Mouse (Mus musculus) erythroblast, embryonic 14.5 days (primary cell): ENCODE data around the gene Gnl3l. TPM values are rescaled to one million over a fixed set of nuclear protein-coding genes. Genes with fewer than 3 reads are reported as not detected.

Experiments
- H3K27me3 ChIP-seq: 2 replicates; pipeline ENCODE4 v1.6.1; 2012; ENCODE audit warnings: inconsistent platforms; ENCODE audit not compliant: control insufficient read depth
- H3K36me3 ChIP-seq: 2 replicates; pipeline ENCODE4 v1.6.1; 2012; ENCODE audit warnings: mild to moderate bottlenecking, inconsistent platforms; ENCODE audit not compliant: control insufficient read depth
- H3K4me1 ChIP-seq: 2 replicates; pipeline ENCODE4 v1.6.1; 2012; ENCODE audit warnings: inconsistent platforms; ENCODE audit not compliant: control insufficient read depth
- H3K4me3 ChIP-seq: replicated peaks from 2 replicates; pipeline ENCODE3; 2012; ENCODE audit warnings: moderate library complexity, mild to moderate bottlenecking, inconsistent platforms
- H3K9me3 ChIP-seq: 2 replicates; pipeline ENCODE4 v1.6.1; 2012; ENCODE audit warnings: low read length, inconsistent platforms, mixed read lengths; ENCODE audit not compliant: control insufficient read depth
- GATA1 ChIP-seq: IDR thresholded peaks from 2 replicates; pipeline ENCODE4 v1.6.1; 2012; ENCODE audit warnings: low read length, inconsistent platforms, mixed read lengths
- TAL1 ChIP-seq: IDR thresholded peaks from 3 replicates; pipeline ENCODE4 v1.6.1; 2012; ENCODE audit warnings: low read length, inconsistent platforms, mixed read lengths
- polyA plus RNA-seq: library from polyadenylated mRNA; stranded (reverse); fragments of >175 nt; gene quantifications from 2 replicates; pipeline ENCODE4 v1.2.3, GENCODE M21; 2012

The Gnl3l gene
- polyA plus RNA-seq, 1 experiment, result 0.08 TPM

GRCm38 (mm10) chrX:150981621-150982020 lies 35.5 kb downstream of the Gnl3l start:
- H3K36me3 ChIP-seq, result peaks cover 23% of the 10 kb centered on the region
- H3K27me3 ChIP-seq, result no peaks in the 10 kb centered on the region
- TF ChIP-seq GATA1 (no peak), TAL1 (no peak)
- H3K4me3 ChIP-seq, result no peak overlapping the region
- H3K4me1 ChIP-seq, result no peaks in the 10 kb centered on the region
- H3K9me3 ChIP-seq, result no peaks in the 10 kb centered on the region

DNA sequence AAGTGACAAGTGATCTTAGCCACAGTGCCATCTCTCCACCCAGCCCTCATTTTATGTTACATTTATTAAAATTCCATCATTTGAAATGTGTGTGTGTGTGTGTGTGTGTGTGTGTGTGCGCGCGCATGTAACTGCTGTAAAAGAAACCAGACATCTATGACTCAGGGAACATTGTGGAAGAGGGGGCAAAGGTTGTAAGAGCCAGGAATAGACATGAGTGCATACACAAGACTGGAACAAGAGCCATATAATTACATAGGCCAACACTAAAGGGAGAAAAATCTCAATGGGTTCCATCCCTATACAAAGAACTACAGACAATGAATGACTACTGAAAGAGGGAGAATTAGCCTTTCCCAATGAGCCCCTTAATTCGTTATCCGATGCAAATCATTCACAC lies 41.7 kb downstream of the Gnl3l start:
- H3K9me3 ChIP-seq, result no peaks in the 10 kb centered on the region
- TF ChIP-seq GATA1, result no peak
- no peak for TF ChIP-seq TAL1
- H3K4me1 ChIP-seq, result no peaks in the 10 kb centered on the region
- no peak overlapping the region for H3K4me3 ChIP-seq
- H3K36me3 ChIP-seq, result no peaks in the 10 kb centered on the region
- H3K27me3 ChIP-seq, result no peaks in the 10 kb centered on the region

GRCm38 (mm10) chrX:150963027-150963426 lies 54.1 kb downstream of the Gnl3l start:
- no peaks in the 10 kb centered on the region for H3K36me3 ChIP-seq
- no peak overlapping the region for H3K4me3 ChIP-seq
- no peaks in the 10 kb centered on the region for H3K27me3 ChIP-seq
- no peak for TF ChIP-seq TAL1
- TF ChIP-seq GATA1, result no peak
- no peaks in the 10 kb centered on the region for H3K4me1 ChIP-seq
- 0 out of 2 replicates have a peak, but pooled peaks cover 2% of the 10 kb centered on the region for H3K9me3 ChIP-seq

- Histone ChIP-seq H3K4me3 (no peak overlapping the region), H3K36me3 (no peaks in the 10 kb centered on the region), H3K9me3 (0 out of 2 replicates have a peak, but pooled peaks cover 2% of the 10 kb centered on the region), H3K27me3 (no peaks in the 10 kb centered on the region), H3K4me1 (peaks cover 5% of the 10 kb centered on the region; the same call in 1 of the 2 replicates)
- no peak for TF ChIP-seq TAL1
- TF ChIP-seq GATA1, result no peak
Observed at GRCm38 (mm10) chrX:150960702-150961101, 56.4 kb downstream of the Gnl3l start.

GRCm38 (mm10) chrX:150956522-150957300 lies 60.4 kb downstream of the Gnl3l start:
- H3K4me1 ChIP-seq, result peaks cover 5% of the 10 kb centered on the region; the same call in 1 of the 2 replicates
- peaks cover 5% of the 10 kb centered on the region; the same call in 1 of the 2 replicates for H3K27me3 ChIP-seq
- TF ChIP-seq GATA1 (no peak), TAL1 (no peak)
- no peak overlapping the region for H3K4me3 ChIP-seq
- no peaks in the 10 kb centered on the region for H3K36me3 ChIP-seq
- H3K9me3 ChIP-seq, result no peaks in the 10 kb centered on the region

GRCm38 (mm10) chrX:150956016-150956415 lies 61.1 kb downstream of the Gnl3l start:
- H3K4me3 ChIP-seq, result no peak overlapping the region
- H3K4me1 ChIP-seq, result peaks cover 5% of the 10 kb centered on the region; the same call in 1 of the 2 replicates
- no peaks in the 10 kb centered on the region for H3K36me3 ChIP-seq
- H3K27me3 ChIP-seq, result peaks cover 5% of the 10 kb centered on the region; the same call in 1 of the 2 replicates
- TF ChIP-seq TAL1, result no peak
- TF ChIP-seq GATA1, result no peak
- no peaks in the 10 kb centered on the region for H3K9me3 ChIP-seq

DNA sequence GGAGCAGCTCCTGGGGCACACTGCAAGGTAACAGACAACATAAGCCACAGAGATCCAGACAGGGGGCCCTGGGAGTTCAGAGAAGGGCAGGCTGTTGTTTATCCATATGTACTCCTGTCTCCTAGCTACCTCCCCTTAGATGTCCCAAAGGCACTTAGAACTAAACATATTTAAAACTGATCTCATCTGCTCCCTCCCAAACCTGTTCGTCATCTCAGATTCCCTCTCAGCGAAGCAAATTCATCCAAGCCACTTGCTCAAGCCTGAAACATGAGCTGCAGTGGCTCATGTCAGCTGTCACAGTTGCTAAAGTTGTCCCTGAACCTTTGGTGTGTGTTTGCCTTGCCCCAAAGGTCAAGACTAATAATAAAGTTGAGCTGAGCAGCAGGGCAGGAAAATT lies 61.7 kb downstream of the Gnl3l start:
- Histone ChIP-seq H3K4me3 (no peak overlapping the region), H3K36me3 (no peaks in the 10 kb centered on the region), H3K9me3 (no peaks in the 10 kb centered on the region), H3K27me3 (peaks cover 5% of the 10 kb centered on the region; the same call in 1 of the 2 replicates), H3K4me1 (peaks cover 5% of the 10 kb centered on the region; the same call in 1 of the 2 replicates)
- TF ChIP-seq TAL1 (no peak), GATA1 (no peak)

DNA sequence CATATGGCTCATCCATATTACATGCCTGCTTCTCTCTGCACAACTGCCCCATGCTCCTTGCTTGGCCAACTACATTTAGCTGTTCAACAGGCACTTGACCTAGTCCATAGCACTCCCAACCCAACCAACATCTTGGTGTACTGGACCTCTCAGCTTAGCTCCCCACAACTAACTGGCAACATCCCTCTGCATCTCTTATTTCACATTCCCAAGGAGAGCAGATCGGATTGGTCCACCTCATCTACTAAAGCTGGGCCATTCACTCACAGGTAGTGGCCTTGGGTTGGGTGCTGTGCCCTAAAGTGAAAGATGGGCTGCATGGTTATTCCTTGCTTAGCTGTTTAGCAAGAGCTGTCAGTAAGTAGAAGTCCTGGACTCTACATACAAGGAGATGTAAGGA lies 62.4 kb downstream of the Gnl3l start:
- H3K4me1 ChIP-seq, result peaks cover 5% of the 10 kb centered on the region; the same call in 1 of the 2 replicates
- TF ChIP-seq GATA1 (no peak), TAL1 (no peak)
- no peaks in the 10 kb centered on the region for H3K9me3 ChIP-seq
- peaks cover 5% of the 10 kb centered on the region; the same call in 1 of the 2 replicates for H3K27me3 ChIP-seq
- no peak overlapping the region for H3K4me3 ChIP-seq
- no peaks in the 10 kb centered on the region for H3K36me3 ChIP-seq

Other genes with a start within 250 kb of the Gnl3l start
- gene Maged2, start 203.0 kb downstream of the Gnl3l start, polyA plus RNA-seq, result 0.15 TPM in 2 replicates
- gene Fgd1, start 28.8 kb upstream of the Gnl3l start, polyA plus RNA-seq, result 0.04 TPM in 1 of 2 replicates, not detected in the other
- gene Tsr2, start 79.2 kb upstream of the Gnl3l start, polyA plus RNA-seq, result 0.06 and 0.21 TPM in 2 replicates
- gene Wnk3, start 180.8 kb upstream of the Gnl3l start, polyA plus RNA-seq, result not detected in 2 replicates